Mouse (Mus musculus): ENCODE measurements around the gene Celf3. TPM values are rescaled to one million over a fixed set of nuclear protein-coding genes. Genes with fewer than 3 reads are reported as not detected.

Celf3 gene
- total RNA-seq, 2 experiments from 2014 or later, result 166 to 170 TPM

Other genes starting within 250 kb of the Celf3 start
- not detected for gene Gm4778, start 214.3 kb upstream of the Celf3 start, total RNA-seq (2021)
- gene Them4, start 168.2 kb upstream of the Celf3 start, total RNA-seq (2021), result 10 to 100 TPM; 20.5 to 21.5 TPM
- not detected for gene Them5, start 136.2 kb upstream of the Celf3 start, total RNA-seq (2021)
- gene C2cd4d, start 115.9 kb upstream of the Celf3 start, total RNA-seq (2021), result under 1 TPM; 0.64 to 0.76 TPM
- under 1 TPM; 0.21 to 0.60 TPM for gene Rorc, start 105.5 kb upstream of the Celf3 start, total RNA-seq (2021)
- 1 to 10 TPM in 1 of 2 experiments, under 1 TPM in 1; 0.87 to 1.4 TPM for gene Lingo4, start 79.8 kb upstream of the Celf3 start, total RNA-seq (2021)
- 10 to 100 TPM; 35.1 to 37.9 TPM for gene Tdrkh, start 65.0 kb upstream of the Celf3 start, total RNA-seq (2021)
- 10 to 100 TPM; 37.8 to 38.9 TPM for gene Mrpl9, start 35.0 kb upstream of the Celf3 start, total RNA-seq (2021)
- gene Oaz3, start 34.4 kb upstream of the Celf3 start, total RNA-seq (2021), result not detected
- gene Riiad1, start 2.0 kb downstream of the Celf3 start, total RNA-seq (2021), result 1 to 10 TPM; 4.2 to 5.3 TPM
- gene Snx27, start 104.4 kb downstream of the Celf3 start, total RNA-seq (2021), result 10 to 100 TPM; 95.8 to 98.3 TPM
- not detected for gene Gm10972, start 164.8 kb downstream of the Celf3 start, total RNA-seq (2021)
- gene Tuft1, start 180.6 kb downstream of the Celf3 start, total RNA-seq (2021), result 1 to 10 TPM; 1.3 to 1.6 TPM
- 1 to 10 TPM in 1 of 2 experiments, not detected in 1; 1.1 TPM for gene Selenbp2, start 215.3 kb downstream of the Celf3 start, total RNA-seq (2021)